Mouse (Mus musculus) kidney, postnatal 0 days (tissue): ENCODE results near the gene Slc7a6. TPM values are rescaled to one million over a fixed set of nuclear protein-coding genes. Genes with fewer than 3 reads are reported as not detected.

Source experiments
- ATAC-seq: fragments of 200-750 bp; cut with Nextera tagmentation; replicated peaks from 2 replicates; pipeline ENCODE4 v1.8.0; 2017; ENCODE audit warnings: low read depth, moderate number of reproducible peaks, moderate TSS enrichment, moderate library complexity; ENCODE audit not compliant: low FRiP score
- DNase-seq: peaks from one replicate; pipeline ENCODE4 v3.0.0-alpha.2; 2016; ENCODE audit warnings: low spot score
- H3K27ac ChIP-seq: fragments of 300-500 bp; sonication (generic); 2 replicates; pipeline ENCODE4 v1.5.1; 2014; ENCODE audit warnings: mild to moderate bottlenecking
- H3K27me3 ChIP-seq: fragments of 300-500 bp; sonication (generic); 2 replicates; pipeline ENCODE4 v1.6.1; 2014; ENCODE audit warnings: low read length, mixed read lengths; ENCODE audit not compliant: insufficient read depth
- H3K36me3 ChIP-seq: fragments of 300-500 bp; sonication (generic); 2 replicates; pipeline ENCODE4 v1.6.1; 2014; ENCODE audit warnings: low read length, mixed read lengths; ENCODE audit not compliant: insufficient read depth
- H3K4me1 ChIP-seq: fragments of 300-500 bp; sonication (generic); replicated peaks from 2 replicates; pipeline ENCODE4 v1.6.1; 2014; ENCODE audit warnings: antibody characterized with exemption, low read length, mixed read lengths; ENCODE audit not compliant: insufficient read depth
- H3K4me2 ChIP-seq: fragments of 300-500 bp; sonication (generic); 2 replicates; pipeline ENCODE4 v1.6.1; 2014; ENCODE audit warnings: mild to moderate bottlenecking, low read length, moderate library complexity, mixed read lengths
- H3K4me3 ChIP-seq: fragments of 300-500 bp; sonication (generic); replicated peaks from 2 replicates; pipeline ENCODE4 v1.5.1; 2014; ENCODE audit warnings: low read depth, low read length
- H3K9ac ChIP-seq: fragments of 300-500 bp; sonication (generic); 2 replicates; pipeline ENCODE4 v1.6.1; 2014; ENCODE audit warnings: low read depth, low read length
- H3K9me3 ChIP-seq: fragments of 300-500 bp; sonication (generic); replicated peaks from 2 replicates; pipeline ENCODE4 v1.6.1; 2016; ENCODE audit warnings: low read length, inconsistent platforms, mixed read lengths
- CTCF ChIP-seq: IDR thresholded peaks from 2 replicates; pipeline ENCODE4 v1.5.1; 2016; ENCODE audit warnings: antibody characterized with exemption, low read depth, mild to moderate bottlenecking, moderate library complexity
- WGBS: fragments of 180-500 bp; shearing (Covaris S2); extraction: QIAGEN DNeasy Blood & Tissue Kit; methylation state at CpG from one replicate; pipeline ENCODE4 v1.1.7; 2014; 5-methylcytosine and 5-hydroxymethylcytosine counted together
- polyA plus RNA-seq: library from polyadenylated mRNA; unstranded; fragments of >200 nt; fragmentation: Nextera tagmentation; extraction: Ambion mirVana; gene quantifications from 2 replicates; pipeline ENCODE4 v1.2.1, GENCODE M21; 2015

Slc7a6 gene
- polyA plus RNA-seq, 1 experiment from 2014 or later: 61.6 TPM

GRCm38 (mm10) chr8:106169934-106170480 is 1.4 kb downstream of the Slc7a6 start:
- Histone ChIP-seq H3K9ac (0 out of 2 replicates have a peak overlapping the region, but pooled peaks have one; percentile 73), H3K36me3 (no peaks in the 10 kb centered on the region), H3K9me3 (no peaks in the 10 kb centered on the region), H3K4me2 (peak overlapping the region; percentile 98), H3K27me3 (no peaks in the 10 kb centered on the region), H3K27ac (no peak overlapping the region), H3K4me1 (no peaks in the 10 kb centered on the region; the same call in 1 of the 2 replicates), H3K4me3 (peak overlapping the region; percentile 81)
- peak; percentile 35; the same call in 1 of the 2 replicates for TF ChIP-seq CTCF
- 20% methylated on average over 6 of the region's 6 CpGs for WGBS
- no peak for ATAC-seq
- no peak for DNase-seq

- H3K9me3 ChIP-seq: no peaks in the 10 kb centered on the region
- WGBS: 92% methylated on average over 3 of the region's 3 CpGs
Observed at GRCm38 (mm10) chr8:106173566-106173965, 4.9 kb downstream of the Slc7a6 start.

GRCm38 (mm10) chr8:106176891-106177290 is 8.2 kb downstream of the Slc7a6 start:
- H3K4me2 ChIP-seq: no peak overlapping the region
- H3K4me1 ChIP-seq: 0 out of 2 replicates have a peak, but pooled peaks cover 7% of the 10 kb centered on the region
- ATAC-seq (no peak), DNase-seq (peak; percentile 12)
- H3K9ac ChIP-seq: no peak overlapping the region
- no peaks in the 10 kb centered on the region for H3K9me3 ChIP-seq
- no peaks in the 10 kb centered on the region for H3K36me3 ChIP-seq
- no peak overlapping the region; the same call in 1 of the 2 replicates for H3K27ac ChIP-seq
- no peaks in the 10 kb centered on the region for H3K27me3 ChIP-seq
- WGBS: 3% methylated on average over 1 of the region's 1 CpGs
- no peak for TF ChIP-seq CTCF
- no peak overlapping the region for H3K4me3 ChIP-seq

More at GRCm38 (mm10) chr8:106173566-106173965, 4.9 kb downstream of the Slc7a6 start:
- no peaks in the 10 kb centered on the region for H3K36me3 ChIP-seq
- ATAC-seq (no peak), DNase-seq (no peak)
- 0 out of 2 replicates have a peak, but pooled peaks cover 7% of the 10 kb centered on the region for H3K4me1 ChIP-seq
- TF ChIP-seq CTCF: no peak
- H3K27ac ChIP-seq: no peak overlapping the region
- no peaks in the 10 kb centered on the region for H3K27me3 ChIP-seq
- H3K9ac ChIP-seq: no peak overlapping the region
- H3K4me2 ChIP-seq: no peak overlapping the region
- H3K4me3 ChIP-seq: no peak overlapping the region

GRCm38 (mm10) chr8:106177594-106177993 is 8.9 kb downstream of the Slc7a6 start:
- no peak for ATAC-seq
- no peak overlapping the region for H3K27ac ChIP-seq
- H3K9me3 ChIP-seq: no peaks in the 10 kb centered on the region

GRCm38 (mm10) chr8:106178428-106178827 is 9.8 kb downstream of the Slc7a6 start:
- H3K4me1 ChIP-seq: 0 out of 2 replicates have a peak, but pooled peaks cover 7% of the 10 kb centered on the region
- DNase-seq (no peak), ATAC-seq (no peak)
- H3K9ac ChIP-seq: no peak overlapping the region
- no peak for TF ChIP-seq CTCF
- H3K27me3 ChIP-seq: no peaks in the 10 kb centered on the region
- 63% methylated on average over 2 of the region's 2 CpGs for WGBS
- no peak overlapping the region for H3K4me2 ChIP-seq
- H3K36me3 ChIP-seq: no peaks in the 10 kb centered on the region
- H3K27ac ChIP-seq: no peak overlapping the region
- no peaks in the 10 kb centered on the region for H3K9me3 ChIP-seq
- H3K4me3 ChIP-seq: no peak overlapping the region

More at GRCm38 (mm10) chr8:106177594-106177993, 8.9 kb downstream of the Slc7a6 start:
- 0 out of 2 replicates have a peak, but pooled peaks cover 7% of the 10 kb centered on the region for H3K4me1 ChIP-seq
- H3K4me2 ChIP-seq: no peak overlapping the region
- H3K27me3 ChIP-seq: no peaks in the 10 kb centered on the region
- DNase-seq: no peak
- no peak overlapping the region for H3K9ac ChIP-seq
- no peak for TF ChIP-seq CTCF
- H3K36me3 ChIP-seq: no peaks in the 10 kb centered on the region
- 73% methylated on average over 1 of the region's 1 CpGs for WGBS
- no peak overlapping the region for H3K4me3 ChIP-seq

- Histone ChIP-seq H3K4me1 (no peaks in the 10 kb centered on the region), H3K36me3 (no peaks in the 10 kb centered on the region), H3K27me3 (no peaks in the 10 kb centered on the region), H3K4me2 (no peak overlapping the region), H3K9ac (no peak overlapping the region), H3K4me3 (no peak overlapping the region), H3K9me3 (no peaks in the 10 kb centered on the region), H3K27ac (peak overlapping the region; percentile 8; the same call in 1 of the 2 replicates)
- DNase-seq (peak; percentile 16), ATAC-seq (no peak)
- 47% methylated on average over 8 of the region's 8 CpGs for WGBS
- no peak for TF ChIP-seq CTCF
Observed at GRCm38 (mm10) chr8:106185628-106186270, 17.1 kb downstream of the Slc7a6 start.
